Mouse (Mus musculus) adrenal gland, adult 18-20 months (tissue): ENCODE results near the gene Gstp3. TPM values are rescaled to one million over a fixed set of nuclear protein-coding genes. Genes with fewer than 3 reads are reported as not detected.
"Not testable (repeated sequence)": the region's sequence is repeated elsewhere in the genome, so short reads cannot be mapped to it uniquely, and the experiment has no call there.

ENCODE experiments used
- DNase-seq, 2 experiments: peaks; one replicate each; pipeline ENCODE4 v3.0.0; 2021 to 2022; ENCODE audit warnings: low spot score in 2 of 2
- total RNA-seq, 2 experiments: library from RNA; stranded (reverse); gene quantifications; 1 replicate in 1 of 2; 2 replicates in 1 of 2; pipeline ENCODE4 v1.2.3; 2021

Gstp3 gene
- total RNA-seq, 2 experiments from 2014 or later = 2.0 to 2.1 TPM

DNA sequence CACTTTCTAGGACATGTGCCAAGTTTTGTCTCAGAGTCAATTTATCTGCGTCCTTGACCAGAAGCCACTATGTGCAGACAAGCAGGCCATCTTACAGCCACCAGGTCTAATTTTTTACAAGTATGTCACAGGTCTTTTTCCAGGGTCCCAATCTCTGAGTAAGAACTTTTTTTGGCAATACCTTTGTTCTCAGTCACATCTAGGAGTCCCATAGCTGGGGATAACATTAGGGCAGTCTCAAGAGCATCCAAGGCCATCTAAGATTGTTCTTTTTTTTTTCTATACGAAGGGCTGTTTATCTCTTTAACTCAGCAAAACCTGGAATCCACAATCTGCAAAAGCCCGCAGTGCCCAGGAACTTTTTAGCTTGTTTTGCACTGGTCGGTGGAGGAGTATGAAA, 4.0 kb upstream of the Gstp3 start:
- DNase-seq = not testable (repeated sequence)

DNA sequence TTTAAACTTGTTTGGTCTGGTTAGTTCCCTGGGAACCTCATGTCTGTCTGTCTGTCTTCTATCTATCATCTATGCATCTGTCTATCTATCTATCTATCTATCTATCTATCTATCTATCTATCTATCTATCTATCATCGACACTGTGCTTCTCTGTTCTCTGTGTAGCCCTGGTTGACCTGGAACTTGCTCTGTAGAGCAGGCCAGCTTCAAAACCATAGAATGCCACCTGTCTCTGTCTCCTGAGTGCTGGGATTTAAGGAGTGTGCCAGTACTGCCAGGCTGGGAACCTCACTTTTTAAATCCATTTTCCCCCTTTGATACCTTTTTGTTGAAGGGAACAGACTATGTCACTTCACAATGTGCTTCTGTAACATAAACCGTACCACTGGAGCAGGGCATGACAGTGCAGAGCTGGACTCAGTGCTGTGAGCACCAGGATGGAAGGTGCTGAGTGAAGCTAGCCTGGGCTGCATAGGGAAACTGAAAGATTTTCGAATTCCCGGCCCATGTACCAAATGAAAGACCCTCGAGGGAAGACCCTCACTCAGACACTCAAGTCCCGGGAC, 1.6 kb upstream of the Gstp3 start:
- DNase-seq = no peak

DNA sequence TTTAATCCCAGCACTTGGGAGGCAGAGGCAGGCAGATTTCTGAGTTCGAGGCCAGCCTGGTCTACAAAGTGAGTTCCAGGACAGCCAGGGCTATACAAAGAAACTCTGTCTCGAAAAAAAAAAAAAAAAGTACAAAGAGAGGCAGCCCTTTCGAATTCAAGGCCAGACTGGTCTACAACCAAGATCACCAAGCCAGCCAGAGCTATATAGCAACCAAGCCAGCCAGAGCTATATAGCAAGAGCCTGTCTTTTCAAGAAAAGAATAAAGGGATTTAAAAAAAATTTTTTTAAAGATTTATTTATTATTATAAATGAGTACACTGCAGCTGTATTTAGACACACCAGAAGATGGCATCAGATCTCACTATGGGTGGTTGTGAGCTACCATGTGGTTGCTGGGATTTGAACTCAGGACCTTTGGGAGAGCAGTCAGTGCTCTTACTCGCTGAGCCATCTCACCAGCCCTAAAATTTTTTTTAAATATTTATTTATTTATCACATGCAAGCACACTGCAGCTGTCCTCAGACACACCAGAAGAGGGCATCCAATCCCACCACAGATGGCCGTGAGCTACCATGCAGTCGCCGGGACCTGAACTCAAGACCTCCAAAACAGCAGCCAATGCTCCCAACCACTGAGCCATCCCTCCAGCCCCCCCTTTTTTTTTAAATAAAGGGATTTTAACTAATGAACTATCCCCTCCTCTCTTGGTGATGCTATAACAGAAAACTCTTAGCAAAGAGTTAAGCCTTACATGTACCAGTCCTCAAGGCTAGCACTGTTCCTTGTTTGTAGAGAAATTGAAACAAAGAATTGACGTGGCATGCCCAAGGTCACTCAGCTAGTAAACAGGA, 902 bp upstream of the Gstp3 start:
- not testable (repeated sequence) for DNase-seq

DNA sequence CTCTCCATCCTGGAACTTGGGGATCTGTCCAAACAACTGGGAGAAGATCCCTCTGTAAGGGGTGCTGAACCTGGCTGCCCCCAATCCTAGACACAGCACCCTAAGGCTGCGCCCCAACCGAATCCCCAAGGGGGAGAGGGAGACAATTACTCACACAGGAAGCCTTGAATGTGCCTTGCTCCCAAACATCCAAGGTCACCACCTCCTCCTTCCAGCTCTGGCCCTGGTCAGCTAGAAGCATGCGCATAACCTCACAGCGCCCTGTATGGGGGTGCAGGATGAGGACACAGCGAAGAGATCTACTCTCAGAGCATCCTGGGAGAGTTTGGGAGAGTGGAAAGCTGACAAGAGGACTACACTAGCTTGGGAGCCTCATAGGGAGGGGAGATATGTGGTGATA, 788 bp downstream of the Gstp3 start:
- no peak for DNase-seq

DNA sequence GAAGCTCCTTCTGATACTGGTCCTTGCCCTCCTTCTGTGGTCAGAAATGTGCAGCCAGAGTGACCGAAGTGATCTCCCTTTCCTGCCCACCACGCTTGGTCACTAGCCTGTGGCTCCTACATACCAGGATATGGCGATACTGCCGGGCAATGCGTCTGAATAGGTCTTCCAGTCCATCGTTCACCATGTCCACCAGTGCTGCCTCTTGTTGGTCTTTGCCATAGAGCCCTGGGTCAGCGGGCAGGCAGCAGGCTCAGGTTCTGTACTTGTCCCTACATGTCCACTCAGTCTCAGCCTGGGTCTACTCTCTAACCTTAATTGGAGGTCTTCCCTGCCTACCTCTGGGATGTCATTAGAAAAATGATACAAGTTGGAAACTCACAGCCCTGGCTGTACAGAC, 1.4 kb downstream of the Gstp3 start:
- DNase-seq = no peak

DNA sequence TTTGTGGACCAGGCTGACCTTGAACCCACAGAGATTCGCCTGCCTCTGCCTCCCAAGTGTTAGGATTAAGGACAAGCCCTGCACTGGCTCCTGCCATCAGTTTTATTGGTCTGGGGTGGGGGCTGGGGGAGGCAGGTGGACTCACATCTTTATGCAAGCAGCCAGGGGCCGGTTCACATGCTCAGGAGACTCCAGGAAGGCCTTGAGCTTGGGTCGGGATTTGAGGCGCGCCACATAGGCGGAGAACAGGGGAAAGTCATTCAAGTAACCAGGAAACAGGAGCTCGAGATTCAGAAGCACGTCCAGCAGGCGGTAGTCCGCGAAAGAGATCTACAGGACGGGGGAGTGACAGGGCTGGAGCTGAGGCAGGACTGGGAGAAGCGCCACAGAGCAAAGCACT, 2.0 kb downstream of the Gstp3 start:
- DNase-seq = no peak

DNA sequence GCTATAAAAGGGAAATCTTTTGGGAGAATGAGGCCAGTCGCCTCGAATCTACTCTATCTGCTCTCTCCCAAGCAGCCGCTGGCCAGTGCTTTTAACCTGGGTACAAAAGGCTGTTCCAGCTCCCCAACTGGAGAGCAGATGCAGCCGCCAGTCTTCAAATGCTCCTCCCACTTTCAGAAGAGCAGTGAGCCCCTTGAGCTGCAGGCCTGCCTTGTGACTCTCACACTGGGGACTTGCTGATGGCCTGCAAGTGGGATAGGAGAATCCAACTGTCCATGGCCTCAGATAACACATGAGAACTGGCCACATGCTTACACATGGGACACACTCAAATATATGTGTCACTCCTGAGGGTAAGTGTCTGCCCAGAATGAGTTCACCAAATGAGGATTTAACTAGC, 2.6 kb downstream of the Gstp3 start:
- DNase-seq = no peak

DNA sequence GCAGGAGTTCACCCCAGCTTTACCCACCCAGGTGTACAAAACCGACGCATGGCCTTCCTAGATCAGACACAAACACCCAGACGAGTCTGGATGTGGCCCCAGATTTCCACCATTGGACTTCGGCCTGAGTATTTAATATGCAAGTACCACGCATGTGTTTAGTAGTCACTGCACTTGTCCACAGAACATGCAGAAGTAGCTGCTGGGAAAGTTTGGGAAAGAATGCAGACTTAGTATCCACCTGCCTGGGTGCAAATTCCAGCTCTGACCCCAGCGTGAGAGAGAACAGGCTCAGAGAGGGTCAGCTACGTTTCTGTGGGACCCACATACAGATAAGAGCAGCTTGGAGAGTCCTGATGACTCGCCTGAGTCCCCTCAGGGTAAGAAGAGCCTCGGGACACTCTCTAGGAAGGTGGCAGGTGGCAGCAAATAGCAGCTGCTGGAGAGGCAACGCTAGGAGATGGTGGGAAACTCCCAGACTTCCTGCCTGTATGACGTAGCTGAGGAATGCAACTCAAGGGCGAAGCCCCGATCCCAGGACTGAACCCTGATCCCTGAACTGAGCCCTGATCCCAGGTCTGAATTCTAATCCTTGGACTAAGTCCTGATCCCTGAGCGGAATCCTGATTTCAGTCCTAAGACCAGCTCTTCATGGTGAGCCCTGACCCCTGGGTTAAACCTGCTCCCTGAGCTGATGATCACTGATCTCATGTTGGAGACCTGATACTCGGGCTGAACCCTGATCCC, 3.2 kb downstream of the Gstp3 start:
- DNase-seq = no peak

DNA sequence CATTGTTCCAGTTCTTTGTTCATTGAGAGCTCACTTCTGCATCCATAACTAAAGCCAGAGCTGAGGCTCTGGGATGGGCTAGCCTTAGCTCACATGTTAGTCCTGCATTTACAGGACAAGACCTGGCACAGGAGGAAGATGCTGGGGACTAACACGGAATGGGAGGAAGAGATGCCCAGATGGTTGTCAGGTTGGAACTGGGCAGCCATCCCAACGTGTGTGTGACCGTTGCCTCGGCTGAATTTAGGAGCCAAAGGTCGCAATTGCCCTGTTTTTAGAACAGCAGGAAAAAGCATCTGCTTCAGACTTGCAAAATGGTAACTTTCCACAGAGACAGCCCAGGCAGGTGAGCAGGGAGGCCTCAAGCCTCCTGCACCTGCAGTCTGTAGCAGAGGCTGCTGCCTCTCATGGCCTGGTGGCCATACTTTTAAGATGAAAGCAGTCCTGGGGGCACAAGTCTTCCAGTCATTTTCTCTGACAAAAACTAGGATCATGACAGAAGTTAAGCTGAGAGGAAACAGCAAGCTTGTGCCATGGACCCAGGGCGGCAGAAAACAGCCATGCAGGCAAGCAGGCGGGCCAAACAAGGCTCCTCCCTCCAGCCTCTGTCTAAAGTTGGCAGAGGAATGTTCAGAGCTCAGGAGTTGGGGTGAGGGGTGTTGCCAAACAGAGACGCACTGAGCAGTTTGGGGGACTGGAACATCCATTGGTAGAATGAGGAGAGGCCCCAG, 4.0 kb downstream of the Gstp3 start:
- no peak for DNase-seq

DNA sequence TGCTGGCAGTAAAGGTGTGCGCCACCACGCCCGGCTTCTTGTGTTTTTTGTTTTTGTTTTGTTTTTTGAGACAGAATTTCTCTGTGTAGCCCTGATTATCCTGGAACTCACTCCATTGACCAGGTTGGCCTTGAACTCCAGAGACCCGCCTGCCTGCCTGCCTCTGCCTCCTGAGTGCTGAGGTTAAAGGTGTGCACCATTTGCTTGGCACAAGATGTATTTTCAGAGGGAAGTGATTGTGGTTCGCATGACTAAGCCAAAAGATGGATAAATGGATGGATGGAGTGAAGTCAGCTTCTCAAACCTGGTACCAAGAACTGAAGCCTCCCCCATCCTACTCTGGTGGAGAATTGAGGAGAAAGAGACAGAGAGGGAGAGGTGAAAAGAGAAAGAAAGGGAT, 4.8 kb downstream of the Gstp3 start:
- no peak for DNase-seq

DNA sequence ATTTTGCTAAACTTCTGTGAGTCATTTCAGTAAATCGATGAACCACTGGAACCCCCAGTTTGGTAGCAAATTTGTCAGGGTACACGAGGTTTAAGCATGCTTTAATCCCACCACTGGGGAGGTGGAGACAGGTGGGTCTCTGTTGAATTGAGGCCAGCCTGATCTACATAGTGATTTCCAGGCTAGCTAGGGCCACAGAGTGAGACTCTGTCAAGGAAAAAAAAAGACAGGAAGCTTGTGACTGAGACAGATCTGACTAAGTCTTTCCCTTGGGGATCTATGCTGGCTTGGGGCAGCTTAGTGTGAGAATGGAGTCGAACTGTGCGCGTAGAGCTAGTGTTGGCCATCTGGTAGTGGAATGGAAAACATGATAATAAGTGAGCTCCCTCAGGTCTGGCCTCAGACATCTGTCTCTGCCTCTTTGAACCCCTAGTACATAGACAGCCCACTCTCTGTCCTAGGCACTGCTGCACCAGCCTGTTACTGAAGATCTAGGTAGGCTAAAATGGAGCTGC, 6.8 kb downstream of the Gstp3 start:
- DNase-seq = no peak

DNA sequence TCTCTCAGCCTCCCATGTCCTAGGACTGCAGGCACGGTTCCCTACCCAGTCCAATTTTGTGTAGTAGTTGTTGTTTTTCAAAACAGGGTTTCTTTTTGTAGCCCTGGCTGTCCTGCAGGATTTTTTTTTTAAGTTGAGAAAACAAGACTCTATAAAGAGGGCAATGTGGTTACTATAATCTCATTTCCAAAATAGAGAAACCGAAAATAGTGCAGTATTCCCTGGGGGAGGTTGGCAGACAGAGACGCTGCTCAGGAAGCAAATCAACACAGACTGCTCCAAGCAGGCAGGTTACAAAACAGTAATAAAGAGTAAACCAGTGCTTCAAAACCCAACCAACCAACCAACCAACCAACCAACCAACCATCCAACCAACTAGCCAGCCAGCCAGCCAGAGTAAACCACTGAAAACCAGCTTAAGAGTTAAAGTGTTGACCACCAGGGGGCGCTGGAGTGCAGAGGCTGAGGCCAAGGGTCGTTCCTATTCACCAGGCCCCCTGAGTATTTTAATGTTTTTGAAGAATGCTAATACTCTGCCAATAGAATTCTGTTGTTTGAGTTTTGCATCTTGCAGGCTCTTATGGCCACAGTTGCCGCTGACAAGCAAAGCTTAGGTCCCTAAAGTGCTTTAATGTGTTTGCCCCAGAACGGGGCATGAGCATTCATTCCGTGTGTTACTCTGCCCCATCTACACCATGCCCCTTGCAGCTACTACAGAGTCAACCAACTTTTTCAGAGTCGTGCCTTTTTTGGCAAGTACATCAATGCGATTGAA, 7.4 kb downstream of the Gstp3 start:
- peak; percentile 68 to 80 for DNase-seq

DNA sequence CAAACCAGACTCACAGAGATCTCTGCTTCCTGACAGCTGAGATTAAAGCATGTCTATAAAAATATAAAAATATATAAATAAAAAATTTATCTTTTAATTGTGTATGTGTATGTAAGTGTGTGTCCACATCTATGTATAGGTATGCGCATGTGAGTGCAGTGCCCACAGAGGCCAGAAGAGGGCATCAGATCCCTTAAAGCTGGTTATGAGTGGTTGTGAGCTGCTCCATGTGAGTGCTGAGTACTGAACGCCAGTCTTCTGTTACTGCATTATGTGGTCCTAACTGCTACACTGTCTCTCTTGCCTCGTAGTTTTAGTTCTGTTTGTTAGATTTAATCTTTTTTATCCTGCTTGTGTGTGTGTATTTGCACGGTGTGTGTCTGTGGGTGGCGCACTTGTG, 8.4 kb downstream of the Gstp3 start:
- DNase-seq = no peak

DNA sequence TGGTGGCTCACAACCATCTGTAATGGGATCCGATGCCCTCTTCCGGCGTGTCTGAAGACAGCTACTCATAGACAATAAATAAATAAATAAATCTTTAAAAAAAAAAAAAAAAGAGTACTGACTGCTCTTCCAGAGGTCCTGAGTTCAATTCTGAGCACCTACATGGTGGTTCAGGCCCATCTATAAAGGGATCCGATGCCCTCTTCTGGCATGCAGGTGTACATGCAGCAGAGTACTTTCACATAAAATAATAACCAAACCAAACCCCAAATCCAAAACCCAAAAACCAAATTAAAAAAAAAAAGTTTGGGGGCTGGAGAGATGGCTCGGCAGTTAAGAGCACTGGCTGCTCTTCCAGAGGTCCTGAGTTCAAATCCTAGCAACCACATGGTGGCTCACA, 10.3 kb downstream of the Gstp3 start:
- not testable (repeated sequence) for DNase-seq

DNA sequence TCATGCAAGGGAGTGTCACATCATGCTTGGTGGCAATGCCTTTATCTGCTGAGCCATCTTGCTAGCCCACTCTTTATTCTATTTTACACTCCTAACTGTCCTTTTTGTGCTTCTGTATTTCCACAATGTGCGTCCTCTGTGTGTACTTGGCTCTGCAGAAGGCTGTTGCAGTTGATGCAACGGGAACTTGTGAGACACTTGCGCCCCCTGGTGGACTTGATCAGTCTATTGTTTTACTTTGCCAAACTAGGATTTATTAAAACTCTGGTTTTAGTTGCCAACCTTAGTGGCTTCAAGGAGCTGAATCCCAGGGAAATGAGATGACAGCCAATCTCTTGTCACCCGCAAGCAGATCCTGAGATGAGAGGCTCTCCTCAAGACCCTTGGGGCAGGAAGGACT, 11.5 kb downstream of the Gstp3 start:
- peak; percentile 82 to 84 for DNase-seq

DNA sequence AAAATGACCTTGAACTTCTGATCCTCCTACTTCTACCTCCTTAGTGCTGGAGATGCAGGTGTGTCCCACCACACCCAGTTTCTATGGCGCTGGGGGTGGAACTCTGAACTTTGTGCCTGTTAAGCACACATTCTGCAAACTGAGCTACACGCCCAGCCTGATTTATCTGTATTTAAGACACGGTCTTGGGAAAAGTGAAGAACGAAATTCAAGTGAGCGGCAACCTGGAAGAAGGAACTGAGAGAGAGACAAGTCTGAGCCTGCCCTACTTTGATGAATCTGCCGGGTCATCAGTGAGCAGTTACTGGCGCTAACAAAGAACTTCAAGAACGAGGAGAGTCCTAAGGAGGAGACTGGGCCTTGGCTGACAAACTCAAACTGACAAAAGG, 12.5 kb downstream of the Gstp3 start:
- DNase-seq = no peak

DNA sequence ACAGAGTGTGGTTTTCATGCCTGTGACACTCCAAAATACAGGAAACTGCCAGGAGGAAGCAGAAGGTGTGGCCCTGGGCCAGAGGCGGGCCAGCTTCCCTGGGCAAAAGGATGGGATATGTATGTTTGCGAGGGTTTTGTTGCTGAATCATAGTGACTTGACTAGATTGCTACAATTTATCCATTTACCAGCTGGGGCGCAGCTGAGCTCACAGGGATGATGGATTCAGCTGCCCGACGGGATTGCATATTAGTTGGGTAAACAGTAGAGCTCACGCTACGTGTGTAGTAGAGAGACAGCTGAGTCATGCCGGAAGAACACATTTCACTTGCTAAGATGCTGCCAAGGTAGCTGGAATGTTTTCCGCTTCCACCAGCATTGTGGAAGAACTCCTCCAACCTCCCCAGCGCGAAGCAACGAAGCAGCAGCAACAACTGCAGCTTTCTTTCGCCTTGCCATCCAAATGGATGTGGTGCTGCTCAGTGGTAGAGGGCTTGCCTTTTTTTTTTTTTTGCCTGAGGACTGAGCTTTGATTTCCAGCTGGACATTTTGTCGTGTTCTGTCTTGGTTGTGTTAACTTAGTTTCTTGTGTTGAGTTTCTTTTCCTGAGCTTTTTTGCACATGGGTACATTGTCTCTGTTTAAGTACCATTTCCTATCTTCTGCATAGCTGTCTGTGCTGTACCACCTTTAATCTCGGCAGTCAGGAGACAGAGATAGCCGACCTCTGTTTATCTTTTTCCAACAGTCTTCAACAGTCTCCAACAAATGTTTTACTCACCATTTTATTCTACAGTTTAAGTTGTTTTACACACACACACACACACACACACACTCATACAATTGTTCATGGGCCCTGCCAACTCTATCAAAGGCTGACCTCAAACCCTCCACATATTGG, 13.2 kb downstream of the Gstp3 start, which contains the start of gene Gstp2:
Gene Gstp2, minus strand, starts transcription at position 58 of the 900 bp plus-strand sequence.
- peak; percentile 58 to 65 for DNase-seq

DNA sequence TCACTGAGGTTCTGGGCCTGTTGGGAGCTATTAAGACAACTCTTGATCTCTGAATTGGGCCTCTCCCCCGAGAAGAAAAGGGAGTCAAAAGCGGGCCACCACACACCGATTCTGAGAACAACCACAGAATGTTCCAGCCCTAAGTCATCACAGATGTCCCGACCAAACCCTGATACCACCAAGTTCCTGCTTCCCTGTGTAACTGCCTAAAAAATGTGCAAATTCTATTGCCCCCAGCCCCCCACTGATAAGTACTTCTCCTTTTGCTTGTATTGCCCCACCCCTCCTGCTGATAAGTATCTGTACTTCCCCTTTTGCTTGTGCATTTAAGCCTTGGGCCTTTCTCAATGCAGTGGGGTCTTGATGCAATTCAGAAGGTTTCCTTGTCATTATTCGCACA, 15.3 kb downstream of the Gstp3 start:
- DNase-seq = not testable (repeated sequence)

DNA sequence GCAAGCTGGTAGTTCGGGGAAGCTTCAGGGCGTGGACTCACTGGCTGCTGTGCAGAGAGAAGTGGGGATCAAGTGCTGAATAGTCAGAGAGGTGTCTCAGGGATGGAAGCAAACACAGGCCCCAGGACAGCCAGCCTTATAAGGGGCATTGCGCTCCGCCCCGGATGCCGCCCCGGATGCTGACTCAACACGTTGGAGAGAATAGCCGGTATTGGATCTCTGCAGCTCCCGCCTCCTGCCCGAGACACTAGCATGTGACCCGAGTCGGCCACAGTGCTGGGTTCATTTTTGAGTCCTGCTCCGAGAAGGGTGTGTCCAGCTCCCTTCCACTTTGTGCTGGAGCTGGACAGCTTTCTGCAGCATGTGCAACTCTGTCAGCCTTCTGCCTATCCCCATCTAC, 17.2 kb downstream of the Gstp3 start:
- DNase-seq = no peak
